Mouse (Mus musculus): ENCODE data around the gene Olfr721-ps1. TPM values are rescaled to one million over a fixed set of nuclear protein-coding genes. Genes with fewer than 3 reads are reported as not detected.

The Olfr721-ps1 gene
- not detected for polyA plus RNA-seq (2014; fragmentation: Illumina TruSeq; extraction: RNeasy Lipid Tissue Mini Kit (QIAGEN cat#74804); ENCODE audit: low read depth, low replicate concordance)

DNA sequence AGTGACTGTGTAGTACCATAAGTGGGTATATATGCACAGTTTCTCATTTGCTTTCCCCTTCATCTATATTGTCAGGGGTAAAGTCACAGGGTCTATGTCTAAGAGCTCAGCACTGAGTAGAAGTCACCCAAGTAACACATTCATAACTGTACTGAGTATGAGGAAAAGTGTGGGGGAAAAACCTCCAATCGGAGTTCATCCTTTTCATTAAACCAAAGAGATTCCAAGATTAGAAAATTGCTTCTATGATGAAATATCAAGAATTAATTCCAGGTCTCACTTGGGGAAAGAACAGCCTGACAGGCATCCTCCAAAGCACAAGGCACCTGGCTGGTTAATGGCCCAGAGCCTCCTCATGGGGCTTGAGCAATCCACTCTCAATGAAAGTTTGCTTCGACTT lies at the start of gene Olfr721-ps1:
Gene Olfr721-ps1 (plus strand): TSS at position 301 of the 400 bp plus-strand sequence.

Other genes with a start within 250 kb of the Olfr721-ps1 start
- not detected for gene Olfr720, start 214.5 kb upstream of the Olfr721-ps1 start, polyA plus RNA-seq (2014; fragmentation: Illumina TruSeq; extraction: RNeasy Lipid Tissue Mini Kit (QIAGEN cat#74804); ENCODE audit: low read depth, low replicate concordance)
- gene Olfr31, start 78.5 kb upstream of the Olfr721-ps1 start, polyA plus RNA-seq (2014; fragmentation: Illumina TruSeq; extraction: RNeasy Lipid Tissue Mini Kit (QIAGEN cat#74804); ENCODE audit: low read depth, low replicate concordance): not detected
- 4.3 TPM for gene Il3ra, start 55.0 kb upstream of the Olfr721-ps1 start, polyA plus RNA-seq (2014; fragmentation: Illumina TruSeq; extraction: RNeasy Lipid Tissue Mini Kit (QIAGEN cat#74804); ENCODE audit: low read depth, low replicate concordance)